Mouse (Mus musculus) frontal cortex, postnatal 10 days (tissue): ENCODE data around the gene Slc30a2.
A peak's percentile ranks its signal among the peaks of the same experiment; 100 is the strongest.
"Not testable (repeated sequence)": the region's sequence is repeated elsewhere in the genome, so short reads cannot be mapped to it uniquely, and the experiment has no call there.

Experiments used
- DNase-seq, 2 experiments: peaks; one replicate each; pipeline ENCODE4 v3.0.0; 2022; ENCODE audit warnings: low spot score in 2 of 2, mixed read lengths in 1 of 2

The Slc30a2 gene

GRCm38 (mm10) chr4:134321524-134321923 is 21.5 kb upstream of the Slc30a2 start:
- no peak for DNase-seq

DNA sequence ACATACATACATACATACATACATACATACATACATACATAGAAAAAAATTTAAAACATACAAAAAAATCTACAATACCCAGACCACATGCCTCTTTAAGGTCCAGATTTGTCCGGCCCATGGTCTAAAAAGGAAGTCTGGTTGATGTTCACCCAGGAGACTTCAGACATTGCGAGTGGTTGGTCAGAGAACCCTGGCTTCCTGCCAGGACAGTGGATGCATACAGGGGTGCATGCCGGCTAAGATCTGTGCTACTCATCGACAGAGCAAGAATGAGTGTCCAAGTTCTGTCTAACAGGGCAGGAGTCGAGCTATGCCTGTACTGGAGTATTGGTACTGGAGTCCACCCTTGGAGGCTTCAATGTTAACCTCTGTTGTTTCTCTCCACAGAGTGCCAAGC is 18.3 kb upstream of the Slc30a2 start:
- DNase-seq: no peak

GRCm38 (mm10) chr4:134326859-134327530 is 16.0 kb upstream of the Slc30a2 start:
- DNase-seq: no peak

GRCm38 (mm10) chr4:134328151-134328550 is 14.8 kb upstream of the Slc30a2 start:
- no peak for DNase-seq

- DNase-seq: no peak
These were observed 14.1 kb upstream of the Slc30a2 start for GRCm38 (mm10) chr4:134328832-134329231.

DNA sequence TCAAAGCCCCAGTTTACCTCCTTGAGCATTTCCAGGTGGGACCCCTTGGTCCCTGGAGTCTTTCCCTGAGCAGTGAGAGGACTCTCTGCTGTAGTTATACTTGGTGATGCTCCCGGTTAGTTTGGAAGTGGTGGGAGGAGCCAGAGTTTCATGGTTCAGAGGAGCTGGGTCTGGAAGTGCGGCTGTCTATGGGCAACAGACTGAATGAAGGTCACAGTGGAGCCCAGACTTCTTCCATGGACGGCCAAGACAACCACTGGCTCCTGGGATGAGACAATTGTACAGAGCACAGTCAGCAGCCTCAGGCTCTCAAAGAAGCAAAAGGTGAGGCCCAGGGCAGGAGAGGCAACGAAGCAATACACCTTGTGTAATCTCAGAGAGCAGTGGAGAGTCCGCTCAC is 12.7 kb upstream of the Slc30a2 start:
- DNase-seq: no peak

DNA sequence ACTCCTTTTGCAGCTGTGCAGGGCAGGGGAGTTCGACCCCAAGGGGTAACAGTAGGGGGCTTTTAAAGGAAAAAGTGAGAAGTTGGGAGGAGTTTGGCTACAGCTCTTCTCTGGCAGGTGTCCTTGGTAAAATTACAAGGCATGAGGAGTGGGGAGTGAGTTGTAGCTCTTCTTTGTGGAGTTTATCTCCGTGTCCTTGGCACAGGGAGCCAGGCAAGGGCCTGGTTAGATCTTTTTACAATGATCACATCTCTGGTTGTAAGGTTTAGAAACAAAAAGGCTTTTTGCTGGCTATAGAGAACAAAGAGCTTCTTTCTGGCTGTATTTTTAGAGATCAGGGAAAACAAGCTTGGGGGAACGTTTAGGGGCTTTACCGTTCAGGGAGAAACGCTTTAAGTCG is 1.8 kb upstream of the Slc30a2 start:
- DNase-seq: not testable (repeated sequence)

DNA sequence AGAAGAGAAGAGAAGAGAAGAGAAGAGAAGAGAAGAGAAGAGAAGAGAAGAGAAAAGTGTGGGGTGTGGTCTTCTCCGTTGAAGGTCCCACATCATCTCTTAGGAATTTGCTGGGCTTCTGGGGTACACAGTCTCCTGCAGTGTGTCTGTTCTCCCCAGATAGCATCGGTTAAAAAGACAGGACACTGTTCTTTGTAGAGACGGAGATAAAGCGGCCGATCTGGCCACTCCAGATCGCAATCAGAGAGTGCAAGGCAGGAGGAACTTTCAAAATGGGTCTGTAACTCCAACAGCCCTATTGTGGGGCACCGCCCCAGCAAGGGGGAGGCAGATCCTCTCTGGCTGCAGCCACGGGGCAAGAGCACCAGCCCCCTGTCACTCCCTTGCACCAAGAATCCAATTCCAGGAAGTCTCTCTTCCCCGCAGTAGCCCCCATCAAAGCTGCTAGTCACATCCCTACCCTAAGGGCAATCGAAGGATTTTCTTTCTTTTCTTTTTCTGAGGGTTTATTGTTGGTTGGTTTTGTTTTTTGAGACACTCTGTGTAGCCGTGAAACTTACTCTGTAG is 685 bp upstream of the Slc30a2 start:
- no peak for DNase-seq

- no peak for DNase-seq
These were observed 1.6 kb downstream of the Slc30a2 start for GRCm38 (mm10) chr4:134344620-134345019.

GRCm38 (mm10) chr4:134345802-134346201 is 2.8 kb downstream of the Slc30a2 start:
- no peak for DNase-seq

- no peak for DNase-seq
These were observed 5.1 kb downstream of the Slc30a2 start for GRCm38 (mm10) chr4:134348078-134348477.

DNA sequence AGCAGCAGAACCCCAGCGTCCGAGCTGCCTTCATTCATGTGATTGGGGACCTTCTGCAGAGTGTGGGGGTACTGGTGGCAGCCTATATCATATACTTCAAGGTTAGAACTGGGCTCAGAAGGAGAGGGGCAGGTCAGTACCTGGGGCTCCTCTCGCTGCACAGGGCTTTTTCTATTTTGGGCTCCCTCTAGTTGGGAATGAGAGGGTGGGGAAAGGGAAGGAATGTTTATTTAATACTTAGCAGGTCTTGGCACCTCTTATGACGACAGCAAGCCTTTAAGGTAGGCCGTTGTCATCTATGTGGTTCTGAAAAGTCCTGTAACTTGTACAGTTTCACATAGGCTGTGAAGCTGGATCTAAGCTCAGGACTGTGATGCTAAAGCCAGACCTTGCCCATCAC is 5.6 kb downstream of the Slc30a2 start:
- DNase-seq: no peak

DNA sequence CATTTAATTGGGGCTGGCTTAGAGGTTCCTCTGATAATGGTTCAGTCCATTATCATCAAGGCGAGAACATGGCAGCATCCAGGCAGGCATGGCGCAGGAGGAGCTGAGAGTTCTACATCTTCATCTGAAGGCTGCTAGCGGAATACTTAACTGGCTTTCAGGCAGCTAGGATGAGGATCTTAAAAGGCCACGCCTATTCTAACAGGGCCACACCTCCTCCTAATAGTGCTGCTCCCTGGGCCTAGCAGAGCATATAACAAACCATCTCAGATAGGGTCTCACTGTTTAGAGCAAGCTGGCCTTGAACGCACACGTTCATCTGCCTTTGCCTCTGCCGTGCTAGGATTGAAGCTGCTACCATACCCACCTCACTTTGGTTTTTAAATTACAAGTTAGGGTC is 6.8 kb downstream of the Slc30a2 start:
- no peak for DNase-seq

DNA sequence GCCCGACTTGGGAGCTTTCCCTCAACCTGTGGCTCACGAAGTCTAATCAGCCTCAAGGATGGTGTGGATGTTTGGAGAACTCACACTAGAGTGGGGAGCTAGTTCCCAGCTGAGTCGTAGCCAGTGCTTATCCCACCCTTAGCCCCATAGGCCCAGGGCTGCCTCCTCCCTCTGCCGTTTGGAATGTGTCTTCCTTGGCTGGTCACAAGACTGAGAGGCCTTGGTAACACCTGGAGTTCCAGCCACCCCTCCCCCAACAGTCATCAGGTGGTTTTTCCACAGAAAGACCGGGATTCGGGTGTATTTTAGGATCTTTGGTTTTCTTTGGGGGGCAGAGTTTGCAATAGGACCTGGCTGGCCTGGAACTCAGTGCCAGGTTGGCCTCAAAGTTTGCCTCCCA is 7.7 kb downstream of the Slc30a2 start:
- DNase-seq: no peak

GRCm38 (mm10) chr4:134351329-134352260 is 8.6 kb downstream of the Slc30a2 start:
- no peak for DNase-seq

- DNase-seq: no peak
These were observed 9.3 kb downstream of the Slc30a2 start for GRCm38 (mm10) chr4:134352261-134352707.

GRCm38 (mm10) chr4:134352929-134353328 is 9.9 kb downstream of the Slc30a2 start:
- no peak for DNase-seq

- DNase-seq: no peak
These were observed 10.8 kb downstream of the Slc30a2 start for GRCm38 (mm10) chr4:134353527-134354409.

GRCm38 (mm10) chr4:134355841-134356452 is 13.0 kb downstream of the Slc30a2 start:
- DNase-seq: no peak

DNA sequence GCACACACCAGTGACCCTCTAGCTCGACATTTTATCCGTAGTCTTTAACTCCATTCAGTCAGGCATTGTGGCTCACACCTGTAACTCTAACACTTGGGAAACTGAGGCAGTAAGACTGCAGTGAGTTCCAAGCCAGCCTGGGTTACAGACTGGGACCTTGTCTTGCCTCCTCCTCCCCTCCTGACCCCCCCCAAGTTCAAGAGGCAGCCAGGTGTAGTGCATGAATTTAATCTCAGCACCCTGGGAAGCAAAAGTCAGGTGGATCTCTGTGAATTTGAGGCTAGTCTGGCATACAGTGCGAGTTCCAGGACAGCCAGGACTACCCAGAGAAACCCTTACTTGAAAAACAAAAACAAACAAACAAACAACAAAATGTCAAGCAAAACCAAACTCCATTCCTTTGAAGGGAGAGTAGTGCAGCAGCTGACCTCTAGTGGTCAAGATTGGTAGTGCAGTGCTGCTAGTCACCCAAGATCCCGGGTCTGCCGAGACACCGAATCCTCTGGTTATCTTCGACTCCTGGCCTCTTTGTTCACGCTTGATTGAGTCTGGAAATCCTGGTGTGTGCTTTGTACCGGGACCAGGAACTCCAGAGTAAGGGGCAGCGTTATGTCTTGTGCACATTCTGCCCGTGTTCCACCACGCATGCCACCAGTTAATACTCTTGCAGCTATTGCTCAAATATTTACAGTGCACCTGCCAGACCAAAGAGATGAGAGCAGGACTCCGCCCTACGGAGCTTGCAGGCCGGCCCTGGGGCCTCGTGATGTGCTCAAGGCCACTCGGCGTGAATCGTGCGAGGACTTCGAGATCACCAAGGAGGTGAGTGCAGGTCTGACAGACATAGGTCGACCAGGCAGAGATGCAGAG is 13.8 kb downstream of the Slc30a2 start:
- DNase-seq: peak in 1 of 2 experiments; percentile 74
